Mouse (Mus musculus) midbrain, embryonic 10.5 days (tissue): ENCODE measurements around the gene Defa28. TPM values are rescaled to one million over a fixed set of nuclear protein-coding genes. Genes with fewer than 3 reads are reported as not detected.
"Not testable (repeated sequence)": the region's sequence is repeated elsewhere in the genome, so short reads cannot be mapped to it uniquely, and the experiment has no call there.

Experiments
- DNase-seq: peaks from one replicate; pipeline ENCODE4 v3.0.0-alpha.2; 2017; ENCODE audit warnings: low spot score
- H3K27ac ChIP-seq: fragments of 300-500 bp; sonication (generic); replicated peaks from 2 replicates; pipeline ENCODE4 v1.5.1; 2016; ENCODE audit warnings: mild to moderate bottlenecking
- H3K27me3 ChIP-seq: fragments of 300-500 bp; sonication (generic); 2 replicates; pipeline ENCODE4 v1.6.1; 2016; ENCODE audit warnings: low read depth, mild to moderate bottlenecking; ENCODE audit not compliant: poor library complexity, severe bottlenecking
- H3K36me3 ChIP-seq: fragments of 300-500 bp; sonication (generic); 2 replicates; pipeline ENCODE4 v1.6.1; 2016; ENCODE audit warnings: mild to moderate bottlenecking, moderate library complexity
- H3K4me1 ChIP-seq: fragments of 300-500 bp; sonication (generic); 2 replicates; pipeline ENCODE4 v1.6.1; 2016
- H3K4me3 ChIP-seq: fragments of 300-500 bp; sonication (generic); 2 replicates; pipeline ENCODE4 v1.5.1; 2016; ENCODE audit warnings: mild to moderate bottlenecking, moderate library complexity
- H3K9me3 ChIP-seq: fragments of 300-500 bp; sonication (generic); replicated peaks from 2 replicates; pipeline ENCODE4 v1.6.1; 2016; ENCODE audit warnings: mild to moderate bottlenecking
- WGBS: fragments of 180-500 bp; shearing (Covaris S2); methylation state at CpG from one replicate; pipeline ENCODE4 v1.1.7; 2016; 5-methylcytosine and 5-hydroxymethylcytosine counted together
- polyA plus RNA-seq: library from polyadenylated mRNA; unstranded; fragments of >200 nt; fragmentation: Nextera tagmentation; extraction: Ambion mirVana; gene quantifications from 2 replicates; pipeline ENCODE4 v1.2.1, GENCODE M21; 2016

Gene Defa28
- not detected in 2 replicates for polyA plus RNA-seq

DNA sequence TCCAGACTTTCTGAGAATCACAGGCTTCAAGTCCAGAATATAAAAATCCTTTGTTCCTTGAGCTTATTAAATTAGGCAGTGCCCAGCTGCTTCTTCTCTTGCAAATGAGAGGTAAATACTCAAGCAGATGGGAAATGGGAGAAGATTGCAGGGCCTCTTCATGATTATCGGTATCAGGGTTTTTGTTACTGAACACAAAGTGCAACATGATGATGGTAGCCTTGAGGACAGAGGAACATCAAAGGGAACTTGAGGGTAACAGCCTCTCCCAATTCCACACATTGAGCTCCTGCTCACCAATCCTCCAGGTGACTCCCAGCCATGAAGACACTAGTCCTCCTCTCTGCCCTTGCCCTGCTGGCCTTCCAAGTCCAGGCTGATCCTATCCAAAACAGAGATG lies at the start of gene Defa28:
TSS of gene Defa28 (plus strand) at position 301 of the 400 bp plus-strand sequence.
- H3K4me3 ChIP-seq, H3K27me3 ChIP-seq, H3K36me3 ChIP-seq, H3K9me3 ChIP-seq, DNase-seq, H3K27ac ChIP-seq, H3K4me1 ChIP-seq: not testable (repeated sequence)
- no CpG with 5 or more reads among the region's 1 CpGs for WGBS

DNA sequence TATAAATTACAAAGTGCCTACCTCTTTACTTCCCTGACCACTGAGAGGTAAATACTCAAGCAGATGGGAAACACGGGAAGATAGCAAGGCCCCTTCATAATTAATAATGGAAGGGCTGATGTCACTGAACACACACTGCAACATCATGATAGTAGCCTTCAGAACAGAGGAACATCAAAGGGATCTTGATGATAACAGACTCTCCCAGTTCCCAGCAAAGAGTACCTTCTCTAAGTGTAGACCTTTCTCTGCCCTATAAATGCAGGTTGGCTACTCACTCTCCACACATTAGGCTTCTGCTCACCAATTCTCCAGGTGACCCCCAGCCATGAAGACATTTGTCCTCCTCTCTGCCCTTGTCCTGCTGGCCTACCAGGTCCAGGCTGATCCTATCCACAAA lies 17.7 kb upstream of the Defa28 start, which contains the start of gene Defa37:
TSS of gene Defa37 (plus strand) at position 301 of the 400 bp plus-strand sequence.
- not testable (repeated sequence) for H3K4me3 ChIP-seq, H3K27ac ChIP-seq, DNase-seq, H3K4me1 ChIP-seq, H3K27me3 ChIP-seq, H3K9me3 ChIP-seq, H3K36me3 ChIP-seq
- WGBS: no CpG with 5 or more reads among the region's 1 CpGs

GRCm38 (mm10) chr8:21594408-21594807 lies 11.6 kb downstream of the Defa28 start, which contains the start of gene Gm7861:
Gene Gm7861 (minus strand): TSS chr8:21594508.
- not testable (repeated sequence) for H3K27me3 ChIP-seq, H3K9me3 ChIP-seq, H3K4me1 ChIP-seq, DNase-seq, H3K4me3 ChIP-seq, H3K36me3 ChIP-seq, H3K27ac ChIP-seq
- no CpG with 5 or more reads among the region's 1 CpGs for WGBS

- H3K27me3 ChIP-seq, H3K27ac ChIP-seq, H3K4me1 ChIP-seq, DNase-seq, H3K9me3 ChIP-seq, H3K4me3 ChIP-seq, H3K36me3 ChIP-seq: not testable (repeated sequence)
- 90% methylated on average over 1 of the region's 1 CpGs for WGBS
Observed at GRCm38 (mm10) chr8:21617883-21618282, 35.1 kb downstream of the Defa28 start, which contains the start of gene Defa26. Gene Defa26 (plus strand): TSS chr8:21618183.

Other genes with a start within 250 kb of the Defa28 start
- not detected in 2 replicates for gene Defa2, start 204.5 kb upstream of the Defa28 start, polyA plus RNA-seq
- not detected in 2 replicates for gene Defa33, start 191.2 kb upstream of the Defa28 start, polyA plus RNA-seq
- gene Defa36, start 155.6 kb upstream of the Defa28 start, polyA plus RNA-seq: not detected in 2 replicates
- gene Gm7849, start 126.4 kb upstream of the Defa28 start, polyA plus RNA-seq: not detected in 2 replicates
- not detected in 2 replicates for gene Defa20, start 73.7 kb upstream of the Defa28 start, polyA plus RNA-seq
- gene Defa32, start 54.0 kb upstream of the Defa28 start, polyA plus RNA-seq: not detected in 2 replicates
- gene Defa37, start 17.6 kb upstream of the Defa28 start, polyA plus RNA-seq: not detected in 2 replicates
- gene Gm7861, start 11.5 kb downstream of the Defa28 start, polyA plus RNA-seq: not detected in 2 replicates
- not detected in 2 replicates for gene Defa26, start 35.2 kb downstream of the Defa28 start, polyA plus RNA-seq
- gene Defa17, start 72.8 kb downstream of the Defa28 start, polyA plus RNA-seq: not detected in 2 replicates
- not detected in 2 replicates for gene Defa34, start 82.8 kb downstream of the Defa28 start, polyA plus RNA-seq
- not detected in 2 replicates for gene AY761184, start 120.6 kb downstream of the Defa28 start, polyA plus RNA-seq
- not detected in 2 replicates for gene Defa24, start 151.5 kb downstream of the Defa28 start, polyA plus RNA-seq
- gene Defb50, start 240.5 kb downstream of the Defa28 start, polyA plus RNA-seq: not detected in 2 replicates